Mouse (Mus musculus) MEL (cell line): Measurements from ENCODE around the gene Pdzd2. TPM values are rescaled to one million over a fixed set of nuclear protein-coding genes. Genes with fewer than 3 reads are reported as not detected.
A peak's percentile ranks its signal among the peaks of the same experiment; 100 is the strongest.

Experiments
- DNase-seq: peaks from one replicate; pipeline ENCODE4 v3.0.0; 2011; ENCODE audit warnings: low read depth, low spot score
- H3K27ac ChIP-seq: 2 replicates; pipeline ENCODE4 v1.5.1; 2012; ENCODE audit warnings: low read depth, mild to moderate bottlenecking, control low read depth, low read length, moderate library complexity; ENCODE audit not compliant: control insufficient read depth
- H3K27me3 ChIP-seq, 2 experiments: fragments of 150-350 bp in 1 of 2; sonication (generic) in 1 of 2; 2 replicates each; pipeline ENCODE4 v1.6.1; 2012; ENCODE audit warnings: low read length in 2 of 2, mild to moderate bottlenecking in 2 of 2, improper control_type of control experiment in 1 of 2, moderate library complexity in 1 of 2; ENCODE audit not compliant: insufficient read depth in 2 of 2, control insufficient read depth in 1 of 2
- H3K36me3 ChIP-seq, 2 experiments: 2 replicates each; pipeline ENCODE4 v1.6.1; 2012 to 2014; ENCODE audit warnings: low read length in 2 of 2, improper control_type of control experiment in 1 of 2, inconsistent platforms in 1 of 2, mild to moderate bottlenecking in 1 of 2; ENCODE audit not compliant: insufficient read depth in 2 of 2, control insufficient read depth in 1 of 2
- H3K4me1 ChIP-seq, 2 experiments: fragments of 150-350 bp in 1 of 2; sonication (generic) in 1 of 2; 2 replicates each; pipeline ENCODE4 v1.6.1; 2012; ENCODE audit warnings: low read length in 2 of 2, improper control_type of control experiment in 1 of 2, mild to moderate bottlenecking in 1 of 2; ENCODE audit not compliant: insufficient read depth in 2 of 2, control insufficient read depth in 1 of 2
- H3K4me3 ChIP-seq, 2 experiments: fragments of 150-350 bp in 1 of 2; sonication (generic) in 1 of 2; 2 replicates each; pipeline ENCODE4 v1.5.1; 2012; ENCODE audit warnings: low read depth in 2 of 2, low read length in 2 of 2, mild to moderate bottlenecking in 2 of 2, moderate library complexity in 2 of 2, control low read depth in 1 of 2, improper control_type of control experiment in 1 of 2; ENCODE audit not compliant: control insufficient read depth in 1 of 2, insufficient read depth in 1 of 2
- H3K79me2 ChIP-seq: 2 replicates; pipeline ENCODE4 v1.6.1; 2012; ENCODE audit warnings: mild to moderate bottlenecking, low read length, moderate library complexity; ENCODE audit not compliant: control insufficient read depth, poor library complexity, insufficient read depth
- H3K9ac ChIP-seq: 2 replicates; pipeline ENCODE4 v1.6.1; 2012; ENCODE audit warnings: low read depth, mild to moderate bottlenecking, control low read depth, low read length, moderate library complexity; ENCODE audit not compliant: control insufficient read depth, poor library complexity, severe bottlenecking
- H3K9me3 ChIP-seq: fragments of 150-350 bp; sonication (generic); replicated peaks from 2 replicates; pipeline ENCODE4 v1.6.1; 2012; ENCODE audit warnings: mild to moderate bottlenecking, low read length, improper control_type of control experiment, moderate library complexity; ENCODE audit not compliant: insufficient read depth
- BHLHE40 ChIP-seq: IDR thresholded peaks from 2 replicates; pipeline ENCODE4 v1.6.1; 2012; ENCODE audit warnings: low read depth, mild to moderate bottlenecking, inconsistent platforms, low read length, improper control_type of control experiment, borderline replicate concordance
- CHD1 ChIP-seq: IDR thresholded peaks from 2 replicates; pipeline ENCODE4 v1.6.1; 2012; ENCODE audit warnings: low read depth, mild to moderate bottlenecking, inconsistent platforms, low read length, improper control_type of control experiment
- CHD2 ChIP-seq: IDR thresholded peaks from 2 replicates; pipeline ENCODE4 v1.6.1; 2011; ENCODE audit warnings: low read length, improper control_type of control experiment
- CTCF ChIP-seq, 3 experiments: IDR thresholded peaks in 2 of 3; conservative IDR thresholded peaks in 1 of 3; 2 replicates each; pipeline ENCODE4 v1.5.1; 2011 to 2012; ENCODE audit warnings: low read length in 3 of 3, low read depth in 2 of 3, mild to moderate bottlenecking in 2 of 3, improper control_type of control experiment in 1 of 3, inconsistent platforms in 1 of 3, mixed read lengths in 1 of 3, moderate library complexity in 1 of 3; ENCODE audit not compliant: control insufficient read depth in 1 of 3, insufficient read depth in 1 of 3, poor library complexity in 1 of 3, severe bottlenecking in 1 of 3
- ELF1 ChIP-seq: IDR thresholded peaks from 2 replicates; pipeline ENCODE4 v1.6.1; 2014; ENCODE audit warnings: low read depth, mild to moderate bottlenecking, inconsistent platforms, low read length, improper control_type of control experiment, moderate library complexity
- ETS1 ChIP-seq: IDR thresholded peaks from 2 replicates; pipeline ENCODE4 v1.6.1; 2012; ENCODE audit warnings: low read depth, mild to moderate bottlenecking, inconsistent platforms, low read length, improper control_type of control experiment, moderate library complexity
- GATA1 ChIP-seq: IDR thresholded peaks from 2 replicates; pipeline ENCODE4 v1.6.1; 2011; ENCODE audit warnings: low read depth, low read length, improper control_type of control experiment
- HCFC1 ChIP-seq: IDR thresholded peaks from 2 replicates; pipeline ENCODE4 v1.6.1; 2012; ENCODE audit warnings: low read depth, mild to moderate bottlenecking, inconsistent platforms, low read length, improper control_type of control experiment, moderate library complexity
- JUND ChIP-seq: IDR thresholded peaks from 2 replicates; pipeline ENCODE4 v1.6.1; 2011; ENCODE audit warnings: low read depth, mild to moderate bottlenecking, improper control_type of control experiment, low read length
- KAT2A ChIP-seq: conservative IDR thresholded peaks from 2 replicates; pipeline ENCODE4 v1.6.1; 2012; ENCODE audit warnings: low read depth, low read length, improper control_type of control experiment, inconsistent platforms
- MAFK ChIP-seq: IDR thresholded peaks from 2 replicates; pipeline ENCODE4 v1.6.1; 2011; ENCODE audit warnings: low read depth, mild to moderate bottlenecking, low read length, improper control_type of control experiment, borderline replicate concordance
- MEF2A ChIP-seq: IDR thresholded peaks from 2 replicates; pipeline ENCODE4 v1.6.1; 2014; ENCODE audit warnings: low read depth, mild to moderate bottlenecking, inconsistent platforms, low read length, improper control_type of control experiment; ENCODE audit not compliant: poor library complexity, insufficient replicate concordance, severe bottlenecking; ENCODE audit errors: extremely low read depth
- MXI1 ChIP-seq: IDR thresholded peaks from 2 replicates; pipeline ENCODE4 v1.6.1; 2011; ENCODE audit warnings: mild to moderate bottlenecking, low read depth, low read length, improper control_type of control experiment
- MYB ChIP-seq: IDR thresholded peaks from 2 replicates; pipeline ENCODE4 v1.6.1; 2011; ENCODE audit warnings: mild to moderate bottlenecking, low read depth, low read length, improper control_type of control experiment
- MYC ChIP-seq: IDR thresholded peaks from 2 replicates; pipeline ENCODE4 v1.6.1; 2011; ENCODE audit warnings: low read depth, mild to moderate bottlenecking, low read length, improper control_type of control experiment, moderate library complexity
- NELFE ChIP-seq: IDR thresholded peaks from 2 replicates; pipeline ENCODE4 v1.6.1; 2011; ENCODE audit warnings: low read depth, low read length, improper control_type of control experiment
- POLR2A ChIP-seq, 2 experiments: IDR thresholded peaks; 2 replicates each; pipeline ENCODE4 v1.6.1; 2011 to 2012; ENCODE audit warnings: low read length in 2 of 2, mild to moderate bottlenecking in 2 of 2, control low read depth in 1 of 2, improper control_type of control experiment in 1 of 2, low read depth in 1 of 2, moderate library complexity in 1 of 2; ENCODE audit not compliant: control insufficient read depth in 1 of 2, insufficient read depth in 1 of 2, poor library complexity in 1 of 2
- POLR2AphosphoS2 ChIP-seq: IDR thresholded peaks from 2 replicates; pipeline ENCODE4 v1.6.1; 2011; ENCODE audit warnings: low read length, improper control_type of control experiment
- RCOR1 ChIP-seq: IDR thresholded peaks from 2 replicates; pipeline ENCODE4 v1.6.1; 2012; ENCODE audit warnings: low read depth, mild to moderate bottlenecking, inconsistent platforms, low read length, improper control_type of control experiment
- SMC3 ChIP-seq: IDR thresholded peaks from 2 replicates; pipeline ENCODE4 v1.6.1; 2011; ENCODE audit warnings: low read depth, low read length, improper control_type of control experiment
- TAL1 ChIP-seq: IDR thresholded peaks from 2 replicates; pipeline ENCODE4 v1.6.1; 2012; ENCODE audit warnings: mild to moderate bottlenecking, inconsistent platforms, low read length, moderate library complexity, mixed read lengths
- UBTF ChIP-seq: IDR thresholded peaks from 2 replicates; pipeline ENCODE4 v1.6.1; 2012; ENCODE audit warnings: low read depth, mild to moderate bottlenecking, inconsistent platforms, low read length, improper control_type of control experiment, moderate library complexity, borderline replicate concordance; ENCODE audit not compliant: insufficient read depth
- USF2 ChIP-seq, 2 experiments: IDR thresholded peaks; 2 replicates each; pipeline ENCODE4 v1.6.1; 2011 to 2012; ENCODE audit warnings: improper control_type of control experiment in 2 of 2, low read length in 2 of 2, borderline replicate concordance in 1 of 2, inconsistent platforms in 1 of 2, low read depth in 1 of 2, mild to moderate bottlenecking in 1 of 2; ENCODE audit not compliant: insufficient read depth in 1 of 2
- ZKSCAN1 ChIP-seq: IDR thresholded peaks from 2 replicates; pipeline ENCODE4 v1.6.1; 2012; ENCODE audit warnings: low read depth, mild to moderate bottlenecking, inconsistent platforms, low read length, improper control_type of control experiment, moderate library complexity
- polyA plus RNA-seq, 2 experiments: library from polyadenylated mRNA; stranded (reverse) in 1 of 2; unstranded in 1 of 2; fragments of >175 nt in 1 of 2; fragments of >200 nt in 1 of 2; gene quantifications; 2 replicates each; pipeline versions ENCODE4 v1.2.1 to v1.2.4; 2012; ENCODE audit warnings: low replicate concordance in 2 of 2, low read depth in 1 of 2; ENCODE audit not compliant: insufficient read length in 2 of 2, insufficient read depth in 1 of 2, missing spikeins in 1 of 2
- total RNA-seq: library from RNA; depleted of rRNA; stranded (reverse); fragments of 300-350 nt; gene quantifications from 2 replicates; pipeline ENCODE4 v1.2.3, GENCODE M21; 2012

Gene Pdzd2
- total and polyA plus RNA-seq, 3 experiments: 0.15 to 0.33 TPM; not detected in 1

DNA sequence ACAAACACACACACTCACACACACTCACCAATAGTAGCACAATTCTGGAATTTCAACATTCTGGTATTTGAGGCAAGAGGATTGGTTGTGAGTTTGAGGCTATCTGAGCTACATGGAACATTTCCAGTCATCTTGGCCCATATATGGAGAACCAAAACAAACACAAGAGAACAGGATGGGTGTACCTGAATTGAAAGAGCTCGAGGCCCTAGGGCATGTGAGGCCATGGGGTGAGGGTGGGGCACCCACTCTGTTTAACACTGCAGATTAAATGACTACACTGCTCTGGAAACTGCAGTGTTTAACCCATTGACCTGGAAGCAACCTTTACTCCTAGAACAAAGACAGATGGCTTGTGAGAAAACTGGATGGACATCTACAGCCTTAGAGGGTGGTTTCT lies 426.5 kb downstream of the Pdzd2 start:
- no peak overlapping the region for H3K4me3 ChIP-seq
- peaks cover 20 to 45% of the 10 kb centered on the region in 2 experiments for H3K4me1 ChIP-seq
- H3K79me2 ChIP-seq: no peaks in the 10 kb centered on the region
- no peak for DNase-seq
- H3K27ac ChIP-seq: no peak overlapping the region
- H3K36me3 ChIP-seq: peaks cover 0 to 48% of the 10 kb centered on the region in 2 experiments; a peak in 2 of 4 replicates
- TF ChIP-seq BHLHE40: no peak
- TF ChIP-seq MEF2A: no peak
- TF ChIP-seq USF2 (IDR thresholded peaks at IDR 0.05; ENCODE audit: borderline replicate concordance in 1 of 2, insufficient read depth in 1 of 2, low read depth in 1 of 2, low read length in 2 of 2): no peak
- no peak for TF ChIP-seq RCOR1
- no peak for TF ChIP-seq POLR2AphosphoS2
- no peak for TF ChIP-seq CTCF (IDR thresholded peaks at IDR 0.05 in 2 of 3, conservative IDR thresholded peaks at IDR 0.05 in 1 of 3; ENCODE audit: control insufficient read depth in 1 of 3, insufficient read depth in 1 of 3, low read depth in 2 of 3, low read length in 3 of 3, poor library complexity in 1 of 3, severe bottlenecking in 1 of 3)
- no peak for TF ChIP-seq UBTF
- no peak for TF ChIP-seq TAL1
- TF ChIP-seq ETS1: no peak
- no peak for TF ChIP-seq POLR2A (IDR thresholded peaks at IDR 0.05; ENCODE audit: control insufficient read depth in 1 of 2, insufficient read depth in 1 of 2, low read depth in 1 of 2, low read length in 2 of 2, poor library complexity in 1 of 2)
- TF ChIP-seq CHD1: no peak
- H3K27me3 ChIP-seq: no peaks in the 10 kb centered on the region
- no peak overlapping the region for H3K9ac ChIP-seq
- no peaks in the 10 kb centered on the region for H3K9me3 ChIP-seq

DNA sequence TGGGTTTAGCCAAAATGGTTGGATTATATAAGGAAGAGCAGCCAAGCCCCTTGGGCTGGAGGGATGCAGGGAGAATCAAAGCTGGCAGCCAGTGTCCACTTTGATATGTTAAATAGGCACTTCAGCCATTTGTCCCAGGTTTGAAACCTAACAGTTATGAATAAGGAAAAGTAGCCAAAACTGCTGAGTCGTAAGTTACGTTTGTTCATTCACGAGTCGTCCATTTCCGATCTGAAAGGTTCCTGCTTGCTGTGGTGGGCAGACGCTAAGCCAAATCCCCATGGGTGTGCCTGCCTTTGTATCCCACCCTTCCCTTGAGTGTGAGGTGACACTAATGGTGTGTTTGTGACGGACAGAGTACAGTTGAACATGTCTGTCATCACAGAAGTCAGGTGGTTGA lies 428.3 kb downstream of the Pdzd2 start:
- Histone ChIP-seq H3K36me3 (peaks cover 0 to 52% of the 10 kb centered on the region in 2 experiments; a peak in 2 of 4 replicates), H3K27me3 (no peaks in the 10 kb centered on the region), H3K4me3 (peak overlapping the region in 1 of 2 experiments; percentile 15; a peak in 1 of 4 replicates)
- peak; percentile 81 for TF ChIP-seq MAFK
- TF ChIP-seq ZKSCAN1: no peak
- TF ChIP-seq CHD2: no peak
- TF ChIP-seq, all 39 proteins: peak for 1
- no peaks in the 10 kb centered on the region for H3K79me2 ChIP-seq
- no peak for DNase-seq
- peaks cover 23 to 47% of the 10 kb centered on the region in 2 experiments for H3K4me1 ChIP-seq
- H3K9me3 ChIP-seq: no peaks in the 10 kb centered on the region
- H3K27ac ChIP-seq: no peak overlapping the region
- no peak overlapping the region for H3K9ac ChIP-seq

DNA sequence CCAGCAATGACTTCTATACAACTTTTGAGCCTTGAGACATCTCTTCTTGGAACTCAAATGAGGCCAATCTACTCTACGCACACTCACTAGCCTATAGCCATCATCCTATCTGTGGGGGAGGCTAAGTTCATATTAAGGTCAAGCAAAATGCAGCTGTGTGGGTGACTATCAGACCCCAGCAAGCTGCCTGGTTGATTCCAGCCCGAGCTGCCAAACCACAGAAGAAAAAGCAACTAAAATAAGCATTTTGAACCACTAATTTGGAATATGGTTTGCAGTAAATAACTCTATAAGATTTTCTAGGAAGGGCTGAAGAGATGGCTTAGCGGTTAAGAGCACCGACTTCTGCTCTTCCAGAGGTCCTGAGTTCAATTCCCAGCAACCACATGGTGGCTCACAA lies 429.0 kb downstream of the Pdzd2 start:
- H3K27me3 ChIP-seq: no peaks in the 10 kb centered on the region
- no peaks in the 10 kb centered on the region for H3K79me2 ChIP-seq
- H3K27ac ChIP-seq: peak overlapping the region; percentile 30
- DNase-seq: peak; percentile 92
- H3K4me1 ChIP-seq: peaks cover 24 to 51% of the 10 kb centered on the region in 2 experiments
- no peak overlapping the region for H3K9ac ChIP-seq
- no peaks in the 10 kb centered on the region for H3K9me3 ChIP-seq
- peaks cover 0 to 54% of the 10 kb centered on the region in 2 experiments; a peak in 2 of 4 replicates for H3K36me3 ChIP-seq
- peak overlapping the region; percentile 2 to 26; a peak in 3 of 4 replicates for H3K4me3 ChIP-seq
- TF ChIP-seq NELFE (peak; percentile 41; the same call in 1 of the 2 replicates), JUND (peak; percentile 65; the same call in 1 of the 2 replicates), MYC (peak; percentile 59; the same call in 1 of the 2 replicates), HCFC1 (0 out of 2 replicates have a peak, but pooled peaks have one; percentile 44), USF2 (IDR thresholded peaks at IDR 0.05; ENCODE audit: borderline replicate concordance in 1 of 2, insufficient read depth in 1 of 2, low read depth in 1 of 2, low read length in 2 of 2) (no peak), CHD2 (peak; percentile 63), GATA1 (peak; percentile 89), ELF1 (peak; percentile 67; the same call in 1 of the 2 replicates), SMC3 (no peak), KAT2A (peak; percentile 45; the same call in 1 of the 2 replicates), BHLHE40 (peak; percentile 83), MXI1 (no peak), TAL1 (peak; percentile 93), MYB (peak; percentile 72), MEF2A (peak; percentile 98)
